Mouse (Mus musculus) layer of hippocampus, adult 9-10 months (tissue): Measurements from ENCODE around the gene Ccdc30.

Experiments used
- DNase-seq: peaks from one replicate; pipeline ENCODE4 v3.0.0; 2022; ENCODE audit warnings: low spot score

Ccdc30 gene

DNA sequence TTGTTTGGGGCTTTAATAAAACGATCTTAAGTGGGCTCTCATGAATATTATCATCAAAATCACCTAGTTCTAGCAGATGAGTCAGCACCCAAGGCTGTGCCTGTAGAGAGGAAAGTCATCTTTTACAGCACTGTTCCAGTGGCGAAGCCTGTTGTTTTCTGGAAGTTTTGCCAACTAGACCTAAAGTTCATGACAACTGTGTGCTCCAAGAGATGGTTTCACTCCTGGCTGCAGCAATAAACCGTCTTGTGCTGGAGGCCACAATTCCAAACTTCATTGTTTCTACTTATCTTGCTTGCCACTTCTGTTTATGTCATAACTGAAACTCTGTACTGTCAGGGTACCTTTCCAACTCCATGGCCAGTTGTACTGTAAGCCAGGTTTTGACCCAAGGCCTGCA lies 1.9 kb upstream of the Ccdc30 start:
- no peak for DNase-seq

DNA sequence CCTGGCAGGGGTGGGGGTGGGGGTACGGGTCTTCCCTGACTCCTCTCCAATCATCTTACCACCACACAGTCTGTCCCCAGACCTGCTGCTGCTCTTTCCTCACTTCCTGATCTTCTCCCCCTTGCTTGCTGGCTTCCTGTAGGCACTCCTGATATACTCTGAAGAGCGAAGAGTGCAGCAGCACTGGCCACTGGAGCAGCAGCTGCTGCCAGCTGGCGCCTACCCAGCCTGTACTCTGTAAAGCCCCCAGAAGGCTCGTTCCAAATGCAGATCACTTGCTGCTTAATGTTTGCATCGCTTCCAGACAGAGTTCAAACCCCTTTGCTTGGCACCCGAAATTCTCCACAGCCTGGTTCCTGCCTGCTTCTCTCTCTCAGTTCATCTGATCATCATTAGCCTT lies 2.5 kb downstream of the Ccdc30 start:
- no peak for DNase-seq

DNA sequence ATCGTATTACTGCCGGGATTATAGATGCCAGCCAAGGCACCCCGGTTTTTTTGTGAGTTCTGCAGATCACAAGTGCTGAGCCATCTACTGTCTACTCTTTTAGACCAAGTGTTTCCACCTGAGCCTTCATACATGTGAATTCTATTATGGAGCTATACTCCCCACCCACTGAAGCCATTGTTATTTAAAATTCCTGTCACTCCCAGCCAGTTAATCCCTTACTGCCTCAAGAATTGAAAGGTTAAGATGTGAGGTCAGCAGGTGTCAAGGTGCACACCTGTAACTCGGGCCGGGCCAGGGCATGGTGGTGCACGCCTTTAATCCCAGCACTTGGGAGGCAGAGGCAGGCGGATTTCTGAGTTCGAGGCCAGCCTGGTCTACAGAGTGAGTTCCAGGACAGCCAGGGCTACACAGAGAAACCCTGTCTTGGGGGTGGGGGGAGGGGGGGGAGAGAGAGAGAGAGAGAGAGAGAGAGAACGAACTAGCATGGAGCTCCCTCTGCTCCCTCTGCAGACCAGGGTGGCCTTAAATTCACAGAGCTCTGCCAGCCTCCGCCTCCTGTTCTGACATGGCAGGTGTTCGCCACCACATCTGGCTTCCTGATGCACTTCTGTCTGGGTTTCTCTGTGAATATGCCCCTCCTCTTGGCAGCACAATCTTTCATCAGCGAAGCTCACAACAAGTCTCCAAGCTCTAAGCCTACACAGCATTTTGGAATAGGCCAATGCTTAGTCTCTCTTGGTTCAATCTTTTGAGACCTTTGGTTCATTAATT lies 3.3 kb downstream of the Ccdc30 start:
- DNase-seq = no peak

DNA sequence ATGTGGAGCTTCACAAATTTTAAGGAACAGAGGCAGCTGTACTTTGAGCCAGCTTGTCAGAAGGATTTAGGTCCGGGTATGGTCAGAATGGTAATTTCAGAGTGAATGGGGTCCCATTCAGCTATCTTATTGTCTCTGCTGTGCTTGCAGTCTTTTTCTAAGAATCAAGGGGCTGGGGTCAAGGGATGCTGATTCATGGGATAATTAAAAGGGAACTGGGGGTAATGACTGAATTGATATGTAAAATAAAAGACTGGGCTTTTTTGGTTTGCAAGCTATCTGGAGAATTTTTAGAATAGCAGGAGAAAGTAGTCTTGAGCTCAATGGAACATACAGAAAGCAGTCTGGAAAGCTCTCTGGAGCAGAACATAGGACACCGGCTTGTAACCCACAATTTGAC lies 11.9 kb downstream of the Ccdc30 start:
- DNase-seq = no peak

DNA sequence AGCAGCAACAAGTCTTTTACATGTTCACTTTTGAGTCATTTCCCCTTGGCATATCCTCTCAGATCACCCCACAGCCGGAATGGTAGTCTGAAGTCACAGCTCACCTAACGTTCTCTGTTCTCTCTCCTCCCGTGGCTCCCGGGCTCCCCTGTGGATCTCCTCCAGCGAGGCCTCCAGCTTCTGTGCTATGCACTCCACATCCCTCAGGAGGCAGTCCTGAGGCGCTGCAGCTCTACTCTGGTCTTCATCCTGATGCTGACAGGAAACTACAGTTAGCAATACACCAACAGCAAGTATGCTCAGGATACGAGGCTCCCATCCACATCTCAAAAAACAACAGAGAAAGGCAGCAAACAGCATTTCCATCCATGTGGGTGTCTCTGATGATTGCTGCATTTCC lies 14.4 kb downstream of the Ccdc30 start:
- no peak for DNase-seq

DNA sequence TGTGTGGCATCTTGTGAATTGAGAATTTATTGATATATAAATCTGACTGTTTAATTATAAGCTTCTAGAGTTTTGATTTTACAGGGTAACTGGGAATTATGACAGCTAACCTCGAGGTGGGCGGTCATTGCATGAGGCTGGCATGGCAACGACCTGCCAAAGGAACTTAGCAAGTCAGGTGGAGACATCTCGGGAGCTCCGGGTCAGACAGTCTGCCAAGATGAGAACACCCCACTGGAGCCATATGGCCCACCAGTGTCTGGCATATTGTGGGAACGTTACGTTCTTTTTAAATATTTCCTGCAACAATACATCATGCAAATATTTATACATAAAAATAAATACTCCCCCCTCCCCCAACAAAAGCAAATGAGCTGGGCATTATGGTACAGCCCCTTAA lies 16.6 kb downstream of the Ccdc30 start:
- DNase-seq = no peak

DNA sequence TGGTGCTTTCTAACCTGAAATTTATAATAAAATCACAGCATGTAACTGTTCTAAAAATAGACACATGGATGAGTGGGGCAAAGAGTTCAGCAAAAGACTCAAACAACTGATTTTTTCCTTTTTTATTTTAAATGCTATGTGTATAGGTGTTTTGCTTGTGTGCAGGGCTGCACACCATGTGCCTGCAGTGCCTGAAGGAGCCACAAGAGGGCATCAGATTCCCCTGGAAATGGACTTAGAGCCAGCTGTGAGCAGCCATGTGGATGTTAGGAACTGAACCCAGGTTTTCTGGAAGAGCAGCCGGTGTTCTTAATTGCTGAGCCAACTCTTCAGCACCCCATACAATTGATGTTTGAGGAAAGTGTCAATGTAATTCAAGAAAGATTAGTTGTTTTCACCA lies 25.0 kb downstream of the Ccdc30 start:
- DNase-seq = no peak

DNA sequence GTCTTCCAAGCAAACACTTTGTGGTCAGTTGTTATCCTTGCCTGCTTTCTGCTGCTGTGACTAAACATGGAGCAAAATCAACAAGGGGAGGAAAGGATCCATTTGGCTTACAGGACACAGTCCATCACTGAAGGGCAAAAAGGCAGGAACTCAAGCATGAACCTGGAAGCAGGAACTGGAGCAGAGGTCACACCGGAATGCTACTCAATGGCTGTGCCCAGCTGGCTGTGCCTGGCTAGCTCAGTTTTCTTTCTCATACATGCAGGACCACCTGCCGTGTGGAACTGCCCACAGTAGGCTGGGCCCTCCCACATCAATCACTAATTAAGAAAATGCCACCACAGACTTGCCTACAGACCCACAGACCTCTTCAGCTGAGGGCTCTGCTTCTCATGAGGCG lies 26.1 kb downstream of the Ccdc30 start:
- DNase-seq = no peak

DNA sequence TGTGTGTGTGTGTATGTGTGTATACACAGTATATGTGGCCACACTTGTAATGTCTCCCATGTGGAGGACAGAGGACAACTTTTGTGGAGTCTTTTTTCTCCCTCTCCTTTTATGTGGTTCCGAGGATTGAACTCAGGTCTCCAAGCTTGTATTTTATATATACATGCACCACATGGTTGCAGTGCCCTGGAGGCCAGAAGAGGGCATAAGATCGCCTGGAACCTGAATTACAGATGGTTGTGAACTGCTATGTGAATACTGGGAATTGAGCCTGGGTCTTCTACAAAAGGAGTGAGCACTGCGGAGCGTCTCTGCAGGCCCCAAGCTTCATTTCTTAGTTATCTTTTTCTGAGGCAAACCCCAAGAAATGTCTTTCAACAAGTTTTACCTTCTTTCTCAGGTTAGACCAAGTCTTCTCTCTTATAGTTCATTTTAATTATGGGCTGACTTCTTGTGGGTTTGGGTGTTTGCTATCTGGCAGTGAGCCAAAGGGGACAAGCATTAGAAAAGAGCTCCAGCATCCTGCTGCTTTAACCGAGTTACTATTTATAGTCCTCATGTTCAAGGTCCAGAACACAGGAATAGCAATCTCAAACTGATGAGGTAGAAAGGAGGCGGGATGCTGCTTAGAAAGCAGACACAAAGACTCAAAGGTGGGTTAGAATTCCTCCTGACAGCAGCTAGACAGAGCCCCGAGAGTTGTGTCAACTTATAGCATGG lies 33.7 kb downstream of the Ccdc30 start:
- no peak for DNase-seq

DNA sequence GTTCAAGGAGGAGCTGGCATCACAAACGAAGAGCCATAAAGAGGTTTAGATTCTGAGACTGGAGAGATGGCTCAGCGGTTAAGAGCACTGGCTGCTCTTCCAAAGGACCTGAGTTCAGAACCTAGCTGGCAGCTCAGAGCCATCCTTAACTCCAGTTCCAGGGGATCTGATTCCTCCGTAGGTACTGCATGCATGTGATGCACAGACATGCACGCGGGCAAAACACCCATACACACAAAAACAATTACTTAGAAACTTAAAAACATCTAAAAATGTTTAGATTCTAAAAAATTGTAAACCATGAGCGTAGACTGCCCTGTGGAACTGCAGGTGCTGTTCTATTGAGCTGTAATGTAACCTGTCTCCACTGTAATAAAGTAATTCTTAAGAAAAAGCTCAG lies 45.9 kb downstream of the Ccdc30 start:
- DNase-seq = no peak

DNA sequence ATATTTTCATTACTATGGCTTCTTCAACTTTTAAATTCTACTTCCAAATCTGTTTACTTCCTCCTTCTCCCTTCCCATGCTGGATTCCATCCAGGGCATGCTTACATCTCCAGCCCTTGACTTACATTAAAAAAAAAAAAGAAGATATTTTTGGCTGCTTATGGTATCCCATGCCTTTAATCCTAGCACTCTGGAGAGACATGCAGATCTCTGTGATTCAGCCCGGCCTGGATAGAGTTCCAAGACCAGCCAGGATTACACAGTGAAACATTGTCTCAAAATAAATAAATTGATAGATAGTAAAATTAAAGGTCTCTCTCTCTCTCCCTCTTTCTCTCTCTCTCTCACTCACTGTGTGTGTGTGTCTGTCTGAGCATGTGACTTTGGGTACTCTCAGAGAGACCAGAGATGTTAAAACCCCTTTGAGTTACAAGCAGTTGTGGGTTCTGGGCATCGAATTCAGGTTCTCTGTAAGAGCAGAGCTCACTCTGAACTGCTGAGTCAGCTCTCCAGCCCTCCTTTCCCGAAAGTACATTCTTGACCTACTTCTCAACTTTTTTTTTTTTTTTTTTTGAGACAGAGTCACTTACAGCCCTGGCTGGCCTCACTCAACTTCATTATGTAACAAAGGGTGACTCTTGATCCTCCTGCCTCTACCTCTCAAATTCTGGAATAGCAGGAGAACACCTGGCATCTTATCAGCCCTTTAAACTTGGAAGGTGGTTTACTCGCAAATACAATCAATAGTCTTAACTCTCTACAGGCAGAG lies 48.4 kb downstream of the Ccdc30 start:
- DNase-seq = no peak

DNA sequence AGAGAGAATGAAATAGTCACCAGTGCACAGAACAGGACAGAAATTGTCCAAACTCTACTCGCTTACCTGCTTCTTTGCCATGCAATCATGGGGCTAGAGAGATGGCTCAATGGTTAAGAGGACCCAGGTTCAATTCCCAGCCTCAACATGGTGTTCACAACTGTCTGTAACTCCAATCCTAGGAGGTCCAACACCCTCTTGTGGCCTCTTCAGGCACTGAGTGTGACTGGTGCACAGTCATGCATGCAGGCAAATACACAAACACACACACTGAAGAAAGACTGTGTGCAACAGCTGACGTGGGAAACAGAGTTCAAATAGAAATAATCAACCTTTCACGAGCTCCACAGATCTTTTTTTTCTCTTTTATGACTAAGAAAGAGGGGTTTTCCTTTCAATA lies 53.1 kb downstream of the Ccdc30 start:
- no peak for DNase-seq

DNA sequence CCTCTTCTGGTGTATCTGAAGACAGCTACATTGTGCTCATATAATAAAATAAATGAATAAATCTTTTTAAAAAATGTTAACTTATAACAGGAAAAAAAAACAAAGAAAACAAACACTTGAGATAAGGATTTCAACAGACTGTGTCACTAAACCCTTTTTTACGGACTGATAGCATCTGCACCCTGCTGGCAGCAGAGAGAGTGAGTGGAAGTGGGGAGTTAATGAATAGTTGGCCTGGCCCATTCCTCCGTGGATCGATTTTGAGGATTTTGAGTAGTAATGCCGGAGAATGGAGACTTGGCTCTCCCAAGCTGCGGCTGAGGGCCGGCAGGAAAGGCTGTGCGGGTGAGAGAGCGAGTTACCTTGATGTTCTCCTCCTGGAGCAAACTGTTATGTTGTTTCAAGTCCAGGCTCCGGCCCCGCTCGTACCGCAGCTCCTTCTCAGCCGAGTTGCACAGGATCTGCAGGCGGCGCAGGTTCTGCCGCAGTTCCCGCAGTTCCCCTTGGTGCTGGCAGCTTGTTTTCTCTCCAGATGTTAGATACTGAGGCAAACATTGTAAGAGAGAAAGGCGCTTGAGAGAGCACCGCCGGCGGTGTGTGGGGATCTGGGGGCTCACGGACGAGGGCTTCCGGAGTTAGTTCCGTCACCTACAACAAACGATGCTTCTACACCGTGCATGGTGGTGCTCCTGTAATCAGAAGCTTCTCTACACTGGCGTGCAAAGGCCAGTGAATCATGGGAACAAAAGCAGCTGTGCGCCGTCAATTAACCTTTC lies 55.9 kb downstream of the Ccdc30 start:
- no peak for DNase-seq

DNA sequence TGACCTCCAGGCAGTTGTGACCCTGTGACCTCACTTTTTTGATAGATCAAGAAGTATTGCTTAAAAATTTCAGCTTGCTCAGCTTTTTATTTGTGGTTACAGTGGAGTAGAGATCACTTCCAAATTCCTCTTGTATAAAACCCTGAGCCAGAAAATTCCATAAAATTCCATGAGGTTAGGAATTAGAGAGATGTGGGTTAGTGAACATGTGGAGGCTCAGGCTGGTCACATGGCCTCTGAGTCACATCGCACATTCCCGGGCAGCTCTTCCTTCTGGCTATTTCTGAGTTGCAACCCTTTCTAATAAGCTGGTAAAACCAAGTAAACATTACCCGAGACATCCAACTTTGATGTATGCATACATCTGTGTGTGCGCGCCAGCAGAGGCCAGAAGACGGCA lies 69.8 kb downstream of the Ccdc30 start:
- no peak for DNase-seq

DNA sequence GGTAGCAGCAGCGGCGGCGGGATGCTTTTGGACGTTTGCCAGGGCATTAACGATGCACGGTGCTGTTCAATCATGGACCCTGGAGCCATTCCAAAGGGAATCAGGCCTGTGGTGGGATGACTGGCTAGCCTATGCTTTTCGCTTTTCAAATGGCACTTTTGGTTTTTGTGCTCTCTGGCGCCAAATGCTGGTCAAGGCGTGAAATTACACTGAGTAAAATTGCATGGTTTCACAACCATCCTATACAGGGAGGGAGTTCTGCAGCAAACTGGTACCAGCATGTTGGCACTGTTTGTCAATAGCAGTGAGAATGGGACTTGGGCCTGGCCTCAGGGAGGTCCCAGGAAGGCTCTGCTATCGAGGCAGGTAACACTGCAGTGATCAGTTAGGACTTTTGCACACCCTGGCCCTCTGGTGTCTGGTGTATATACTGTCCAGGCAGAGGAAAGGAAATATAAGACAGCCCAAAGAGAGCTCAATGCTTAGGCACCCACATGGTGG lies 76.4 kb downstream of the Ccdc30 start:
- peak; percentile 9 for DNase-seq

DNA sequence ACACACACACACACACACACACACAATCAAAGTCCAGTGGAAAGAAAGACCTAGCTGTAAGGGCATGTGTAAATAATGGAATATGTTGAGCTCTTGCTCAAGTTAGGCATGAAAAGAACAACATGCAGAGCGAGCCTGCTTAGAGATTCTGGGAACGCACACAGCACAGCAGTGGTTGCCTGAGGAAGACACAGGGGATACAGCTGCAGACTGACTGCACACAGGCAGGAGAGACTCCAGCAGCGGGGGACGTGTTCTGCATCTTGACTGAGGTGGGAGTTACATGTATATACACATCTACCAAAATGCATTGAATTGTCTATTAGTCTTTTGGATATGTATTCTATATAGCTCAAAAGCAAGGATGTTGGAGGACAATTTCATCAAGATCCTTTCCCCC lies 76.9 kb downstream of the Ccdc30 start:
- no peak for DNase-seq

DNA sequence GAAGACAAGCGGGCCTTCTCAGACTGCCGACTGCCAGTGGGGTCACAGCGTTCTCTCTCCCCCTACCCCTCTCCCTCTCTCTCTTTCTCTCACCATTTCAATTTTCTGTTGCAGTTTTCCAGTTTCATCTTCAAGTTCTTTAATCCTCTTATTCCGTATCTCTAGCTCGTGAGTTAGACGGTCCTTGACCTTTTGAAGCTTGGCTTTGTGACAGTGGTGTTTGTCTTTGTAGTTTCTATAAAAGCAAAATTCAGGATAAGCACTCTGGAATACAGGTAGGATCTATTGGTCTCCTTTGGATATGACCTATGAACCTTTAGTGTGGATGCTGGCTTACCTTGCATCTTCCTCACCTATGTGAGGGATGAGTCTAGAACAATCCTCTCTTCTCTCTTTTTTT lies 81.8 kb downstream of the Ccdc30 start:
- DNase-seq = no peak

DNA sequence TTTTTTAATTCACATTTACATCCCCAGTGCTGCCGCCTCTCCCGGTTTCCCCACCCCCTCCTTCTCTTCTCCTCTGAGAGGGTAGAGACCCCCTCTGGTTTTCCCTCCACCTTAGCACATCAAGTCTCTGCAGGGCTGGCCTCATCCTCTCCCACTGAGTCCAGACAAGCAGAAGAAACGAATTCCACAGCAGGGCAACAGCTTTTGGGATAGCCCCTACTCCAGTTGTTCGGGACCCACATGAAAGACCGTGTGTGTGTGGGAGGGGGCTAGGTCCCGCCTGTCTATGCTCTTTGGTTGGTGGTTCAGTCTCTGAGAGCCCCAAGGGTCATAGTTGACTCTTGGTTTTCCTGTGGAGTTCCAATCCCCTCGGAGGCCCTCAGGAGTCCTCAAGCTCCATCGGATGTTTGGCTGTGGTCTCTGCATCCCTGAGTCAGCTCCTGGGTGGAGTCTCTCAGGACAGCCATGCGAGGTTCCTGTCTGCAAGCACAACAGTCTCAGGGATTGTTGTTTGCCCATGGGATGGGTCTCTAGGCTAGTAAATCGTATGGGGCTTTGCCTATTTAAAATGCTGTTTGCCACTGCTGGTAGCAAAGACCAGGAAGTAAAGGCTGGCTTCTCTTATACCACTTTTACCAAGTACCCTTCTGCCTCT lies 94.3 kb downstream of the Ccdc30 start:
- DNase-seq = no peak

DNA sequence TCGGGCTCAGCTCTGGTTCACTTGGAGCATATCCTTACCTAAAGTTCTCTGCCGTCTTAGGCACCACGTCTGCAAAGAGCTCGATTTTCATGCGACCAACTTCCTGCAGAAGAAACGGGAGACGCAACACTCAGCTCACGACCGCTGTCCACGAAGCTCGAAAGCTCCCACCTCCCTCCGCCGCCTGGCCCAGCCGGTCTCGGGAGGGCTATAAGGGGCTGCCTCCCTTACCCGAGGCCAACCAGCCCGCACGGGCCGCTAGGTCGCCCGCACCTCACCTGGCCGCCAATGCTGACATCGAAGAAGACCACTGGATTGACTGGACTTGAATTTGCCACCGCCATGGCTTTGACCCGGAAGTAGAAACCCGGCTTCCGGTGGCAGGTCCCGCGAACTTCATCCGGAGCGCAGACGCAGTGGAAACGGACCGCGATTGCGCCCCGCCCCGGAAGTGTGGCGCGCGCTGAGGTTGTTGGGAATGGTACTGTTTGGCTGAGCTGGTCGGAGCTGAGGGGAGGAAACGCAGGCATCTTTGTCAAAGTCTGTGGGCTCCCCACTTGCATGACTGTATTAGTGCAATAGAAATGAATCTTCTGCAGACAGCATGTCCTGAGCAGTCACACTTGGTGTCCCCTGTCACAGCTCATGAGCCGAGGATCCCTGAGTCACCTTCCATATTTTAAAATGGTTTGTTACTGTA lies 95.0 kb downstream of the Ccdc30 start, which contains the start of gene Ppih:
Ppih (minus strand) TSS at position 416 of the 700 bp plus-strand sequence.
- peak; percentile 91 for DNase-seq

DNA sequence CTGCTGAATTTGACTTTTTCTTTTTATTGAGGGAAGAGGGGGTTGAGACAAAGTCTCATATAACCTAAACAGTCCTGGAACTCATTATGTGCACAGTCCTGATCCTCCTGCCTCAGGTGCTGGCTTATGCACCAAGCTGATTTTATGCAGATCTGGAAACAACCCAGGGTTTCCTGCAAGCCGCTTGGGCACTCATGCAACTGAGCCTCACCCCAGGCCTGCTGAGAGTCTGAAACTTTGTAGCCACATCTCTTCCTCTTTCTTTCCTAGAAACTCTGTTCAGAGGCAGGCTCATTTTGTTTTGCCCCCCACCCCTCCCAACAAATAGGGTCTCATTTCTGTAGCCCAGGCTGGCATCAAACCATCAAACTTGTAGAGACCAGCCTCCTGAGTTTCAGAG lies 101.6 kb downstream of the Ccdc30 start:
- no peak for DNase-seq

DNA sequence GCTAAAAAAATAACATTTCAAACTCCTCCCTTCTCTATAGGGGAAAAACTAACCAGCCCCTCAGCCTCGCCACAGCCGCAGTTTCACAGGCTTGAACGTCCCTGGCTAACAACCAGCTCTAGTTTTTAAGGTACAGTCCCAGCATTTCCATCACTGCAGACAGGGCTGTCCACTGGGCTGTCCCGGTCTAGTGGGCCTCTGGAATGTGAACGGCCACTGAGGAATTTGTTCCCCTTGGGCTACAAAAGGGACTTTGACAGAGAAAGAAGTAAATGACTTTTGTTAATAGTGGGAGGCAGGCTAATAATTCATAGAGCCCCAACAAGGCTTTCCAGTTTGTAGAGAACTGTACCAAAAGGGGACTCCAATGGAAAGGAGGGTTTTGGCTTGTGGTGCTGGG lies 109.9 kb downstream of the Ccdc30 start:
- no peak for DNase-seq
